Mouse (Mus musculus) liver, adult 2 months (tissue): ENCODE results near the gene Xxylt1. TPM values are rescaled to one million over a fixed set of nuclear protein-coding genes. Genes with fewer than 3 reads are reported as not detected.
A peak's percentile ranks its signal among the peaks of the same experiment; 100 is the strongest.

ENCODE experiments used
- DNase-seq: peaks from one replicate; pipeline ENCODE4 v3.0.0-alpha.2; 2011; ENCODE audit warnings: low read depth, low spot score; ENCODE audit errors: extremely low read depth
- H3K27ac ChIP-seq: fragments of 200-500 bp; replicated peaks from 2 replicates; pipeline ENCODE4 v1.5.1; 2012; ENCODE audit warnings: low read depth, mild to moderate bottlenecking, control low read depth, inconsistent platforms, low read length; ENCODE audit not compliant: insufficient read depth
- H3K27me3 ChIP-seq: fragments of 200-500 bp; 2 replicates; pipeline ENCODE4 v1.6.1; 2012; ENCODE audit warnings: mild to moderate bottlenecking, moderate library complexity, low read length, inconsistent platforms; ENCODE audit not compliant: control insufficient read depth, insufficient read depth
- H3K36me3 ChIP-seq: fragments of 200-500 bp; 2 replicates; pipeline ENCODE4 v1.6.1; 2012; ENCODE audit warnings: low read length, inconsistent platforms; ENCODE audit not compliant: control insufficient read depth, insufficient read depth
- H3K4me1 ChIP-seq: fragments of 200-500 bp; 2 replicates; pipeline ENCODE4 v1.6.1; 2011; ENCODE audit warnings: low read length; ENCODE audit not compliant: control insufficient read depth, insufficient read depth
- H3K4me3 ChIP-seq: fragments of 200-500 bp; 2 replicates; pipeline ENCODE4 v1.5.1; 2011; ENCODE audit warnings: low read depth, mild to moderate bottlenecking, control low read depth, low read length, moderate library complexity; ENCODE audit not compliant: insufficient read depth
- H3K79me2 ChIP-seq: fragments of 200-500 bp; 2 replicates; pipeline ENCODE4 v1.6.1; 2012; ENCODE audit warnings: inconsistent platforms, mild to moderate bottlenecking, low read length, moderate library complexity; ENCODE audit not compliant: control insufficient read depth, insufficient read depth
- H3K9ac ChIP-seq: fragments of 200-500 bp; 2 replicates; pipeline ENCODE4 v1.6.1; 2012; ENCODE audit warnings: low read depth, mild to moderate bottlenecking, control low read depth, inconsistent platforms, low read length
- CTCF ChIP-seq: fragments of 200-500 bp; IDR thresholded peaks from 2 replicates; pipeline ENCODE4 v1.5.1; 2011; ENCODE audit warnings: low read depth, low read length, control low read depth
- POLR2A ChIP-seq: fragments of 200-500 bp; IDR thresholded peaks from 2 replicates; pipeline ENCODE4 v1.6.1; 2011; ENCODE audit warnings: low read length, control low read depth; ENCODE audit not compliant: insufficient read depth; ENCODE audit errors: extremely low read depth
- WGBS: fragments of 180-500 bp; shearing (Covaris S2); methylation state at CpG from one replicate; pipeline ENCODE4 v1.1.7; 2018; 5-methylcytosine and 5-hydroxymethylcytosine counted together
- polyA plus RNA-seq: library from polyadenylated mRNA; depleted of rRNA; stranded (reverse); fragments of >200 nt; gene quantifications from 2 replicates; pipeline ENCODE4 v1.2.3, GENCODE M21; 2012; rRNA removed
- total RNA-seq: library from RNA; depleted of rRNA; stranded (reverse); fragments of >200 nt; gene quantifications from 2 replicates; pipeline ENCODE4 v1.2.3, GENCODE M21; 2014; rRNA removed

Xxylt1 gene
- total RNA-seq (1.1 and 1.7 TPM in 2 replicates), polyA plus RNA-seq (2.1 TPM in 2 replicates)

DNA sequence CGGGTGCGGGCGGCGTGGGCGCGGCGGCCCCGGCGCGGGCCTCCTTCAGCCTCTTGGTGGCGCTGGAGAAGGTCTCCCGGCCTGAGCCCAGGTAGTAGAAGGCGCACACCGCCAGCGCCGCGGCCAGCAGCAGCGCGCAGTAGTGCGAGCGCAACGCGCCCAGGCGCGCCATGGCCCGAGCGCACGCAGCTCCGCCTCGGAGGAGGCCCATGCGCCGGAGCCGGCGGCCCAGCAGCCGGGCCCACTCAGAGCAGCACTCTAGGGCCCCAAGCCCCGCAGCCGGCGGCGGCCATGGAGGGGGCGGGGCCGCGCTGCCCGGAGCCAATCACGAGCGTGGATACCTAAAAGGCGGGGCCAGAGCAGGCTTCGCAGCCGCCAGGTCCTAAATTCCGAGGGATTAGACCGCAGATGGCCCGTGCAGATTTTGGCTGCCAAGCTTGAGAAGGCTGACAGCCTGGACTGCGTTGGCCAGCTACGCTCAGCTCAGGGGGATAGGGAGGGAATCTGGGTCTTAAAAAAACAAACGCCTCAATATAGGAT is at the start of gene Xxylt1:
Gene Xxylt1 (minus strand): TSS at position 308 of the 540 bp plus-strand sequence.
- peak; percentile 57; the same call in 1 of the 2 replicates for TF ChIP-seq POLR2A
- peak; percentile 59 for TF ChIP-seq CTCF
- WGBS: 1% methylated on average over 54 of the region's 54 CpGs

DNA sequence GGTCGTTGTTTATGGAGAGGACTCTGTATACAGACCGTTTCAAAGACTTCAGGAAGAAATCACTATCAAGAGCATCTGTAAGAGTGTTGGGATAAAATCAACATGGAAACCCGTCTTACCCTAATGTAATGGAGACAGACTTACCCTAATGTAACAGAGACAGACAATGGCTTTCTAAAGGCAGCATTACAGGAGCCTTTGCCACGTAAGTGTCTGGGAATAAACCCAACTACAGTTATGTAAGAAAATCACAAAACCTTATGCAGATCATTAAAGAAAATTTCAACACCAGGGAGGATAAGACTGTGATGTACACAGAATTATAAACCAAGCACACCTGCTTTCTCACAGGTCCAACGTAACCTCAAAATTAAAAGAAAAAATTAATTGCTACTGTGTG is 46.9 kb upstream of the Xxylt1 start:
- DNase-seq: no peak
- Histone ChIP-seq H3K27me3 (no peaks in the 10 kb centered on the region), H3K4me3 (no peak overlapping the region), H3K9ac (no peak overlapping the region), H3K27ac (no peak overlapping the region), H3K36me3 (peaks cover 25% of the 10 kb centered on the region; the same call in 1 of the 2 replicates), H3K79me2 (no peaks in the 10 kb centered on the region), H3K4me1 (no peaks in the 10 kb centered on the region)
- TF ChIP-seq POLR2A: no peak
- TF ChIP-seq CTCF: no peak
- WGBS: 88% methylated on average over 5 of the region's 5 CpGs

More for the DNA sequence above, at the start of gene Xxylt1:
- Histone ChIP-seq H3K79me2 (peaks cover 3% of the 10 kb centered on the region; the same call in 1 of the 2 replicates), H3K4me3 (peak within 1 kb of the TSS; percentile 79), H3K27me3 (no peaks in the 10 kb centered on the region), H3K9ac (peak within 1 kb of the TSS; percentile 85), H3K27ac (peak within 1 kb of the TSS; percentile 54), H3K4me1 (peaks cover 3% of the 10 kb centered on the region; the same call in 1 of the 2 replicates), H3K36me3 (no peaks in the 10 kb centered on the region)
- DNase-seq: peak; percentile 80

DNA sequence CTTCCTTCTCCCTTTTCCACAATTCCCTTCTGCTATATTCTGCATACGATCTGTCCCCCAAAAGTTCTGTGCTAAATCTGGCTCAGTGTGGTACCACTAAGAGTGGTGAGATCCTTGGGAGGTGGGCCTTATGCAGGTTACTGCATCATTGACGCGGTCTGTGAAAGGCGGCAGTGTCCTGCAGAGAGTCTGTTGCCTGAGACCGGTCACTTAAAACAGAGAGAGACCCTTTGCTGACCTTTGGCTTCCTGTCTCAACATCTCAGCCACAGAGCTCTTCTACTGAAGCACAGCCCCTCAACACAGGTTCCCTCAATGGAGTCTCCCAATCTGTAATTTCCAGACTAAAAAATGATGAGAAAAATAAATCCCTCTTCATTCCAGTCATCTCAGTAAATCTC is 43.8 kb upstream of the Xxylt1 start:
- no peak for DNase-seq
- 87% methylated on average over 5 of the region's 5 CpGs for WGBS
- H3K9ac ChIP-seq: no peak overlapping the region
- H3K27me3 ChIP-seq: no peaks in the 10 kb centered on the region
- TF ChIP-seq POLR2A: no peak
- no peak for TF ChIP-seq CTCF
- H3K36me3 ChIP-seq: peaks cover 37% of the 10 kb centered on the region
- no peaks in the 10 kb centered on the region for H3K4me1 ChIP-seq
- H3K79me2 ChIP-seq: no peaks in the 10 kb centered on the region
- no peak overlapping the region for H3K27ac ChIP-seq
- H3K4me3 ChIP-seq: no peak overlapping the region

GRCm38 (mm10) chr16:31121612-31122011 is 40.4 kb upstream of the Xxylt1 start:
- Histone ChIP-seq H3K27ac (no peak overlapping the region), H3K27me3 (no peaks in the 10 kb centered on the region), H3K4me3 (no peak overlapping the region), H3K79me2 (no peaks in the 10 kb centered on the region), H3K9ac (no peak overlapping the region), H3K4me1 (no peaks in the 10 kb centered on the region), H3K36me3 (peaks cover 40% of the 10 kb centered on the region)
- 97% methylated on average over 6 of the region's 6 CpGs for WGBS
- no peak for DNase-seq
- TF ChIP-seq POLR2A: no peak
- no peak for TF ChIP-seq CTCF

- no peak for DNase-seq
- Histone ChIP-seq H3K9ac (no peak overlapping the region), H3K27me3 (no peaks in the 10 kb centered on the region), H3K36me3 (peaks cover 56% of the 10 kb centered on the region), H3K4me3 (no peak overlapping the region), H3K79me2 (no peaks in the 10 kb centered on the region), H3K4me1 (no peaks in the 10 kb centered on the region), H3K27ac (no peak overlapping the region)
- TF ChIP-seq POLR2A (no peak), CTCF (no peak)
These were observed 32.4 kb upstream of the Xxylt1 start for GRCm38 (mm10) chr16:31113596-31113995.

GRCm38 (mm10) chr16:31101352-31101751 is 20.1 kb upstream of the Xxylt1 start:
- Histone ChIP-seq H3K36me3 (peaks cover 44% of the 10 kb centered on the region), H3K27ac (no peak overlapping the region), H3K4me3 (no peak overlapping the region), H3K79me2 (no peaks in the 10 kb centered on the region), H3K9ac (no peak overlapping the region), H3K27me3 (no peaks in the 10 kb centered on the region), H3K4me1 (no peaks in the 10 kb centered on the region)
- DNase-seq: no peak
- TF ChIP-seq POLR2A: no peak
- no peak for TF ChIP-seq CTCF
- 96% methylated on average over 2 of the region's 2 CpGs for WGBS
